Mouse (Mus musculus): ENCODE measurements around the gene Nr2c1.

GRCm38 (mm10) chr10:94230172-94230981 is 82.6 kb downstream of the Nr2c1 start:
- TF ChIP-seq CTCF (conservative IDR thresholded peaks at IDR 0.05; ENCODE audit: insufficient read depth, insufficient read length, low read depth, low read length) (no peak), POLR2A (IDR thresholded peaks at IDR 0.05; ENCODE audit: low read depth, low read length) (no peak)

Data from kidney, adult 2 months (tissue).